Mouse (Mus musculus): ENCODE measurements around the gene Msh6. TPM values are rescaled to one million over a fixed set of nuclear protein-coding genes. Genes with fewer than 3 reads are reported as not detected.

Msh6 gene
- polyA plus RNA-seq (2015; fragmentation: Illumina TruSeq; extraction: RNeasy Lipid Tissue Mini Kit (QIAGEN cat#74804); ENCODE audit: insufficient read depth, low replicate concordance) = 40.6 TPM

DNA sequence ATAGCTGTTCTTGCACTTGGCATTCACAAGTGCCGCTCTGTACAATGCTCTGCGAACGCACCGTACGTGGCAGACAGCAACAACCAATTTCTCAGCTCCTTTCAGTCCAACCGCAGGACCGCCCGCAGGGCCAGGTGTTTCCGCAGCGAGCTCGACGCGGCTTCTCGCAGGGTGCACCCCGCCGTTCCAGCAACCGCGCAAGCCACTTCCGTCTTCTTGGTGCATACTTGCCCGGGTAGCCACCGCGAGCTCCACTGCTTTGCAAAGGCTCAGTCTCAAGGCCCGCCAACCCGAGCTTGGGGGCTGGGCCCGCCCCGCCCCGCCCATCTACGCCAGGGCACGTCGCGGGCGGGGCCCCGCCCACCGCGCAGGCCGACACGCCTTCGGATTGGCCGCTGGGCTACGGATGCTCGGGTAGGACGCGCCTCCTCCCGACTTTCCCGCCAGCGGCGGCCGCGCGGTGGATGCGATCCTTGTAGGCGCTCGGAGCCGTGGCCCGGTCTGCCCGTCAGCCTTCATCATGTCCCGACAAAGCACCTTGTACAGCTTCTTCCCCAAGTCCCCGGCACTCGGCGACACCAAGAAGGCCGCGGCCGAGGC is at the start of gene Msh6:
TSS of gene Msh6 (plus strand) at position 434 of the 600 bp plus-strand sequence.

Other genes with a start within 250 kb of the Msh6 start
- gene Kcnk12, start 177.1 kb upstream of the Msh6 start, polyA plus RNA-seq (2015; fragmentation: Illumina TruSeq; extraction: RNeasy Lipid Tissue Mini Kit (QIAGEN cat#74804); ENCODE audit: insufficient read depth, low replicate concordance) = not detected
- gene Rpl36-ps4, start 54.1 kb upstream of the Msh6 start, polyA plus RNA-seq (2015; fragmentation: Illumina TruSeq; extraction: RNeasy Lipid Tissue Mini Kit (QIAGEN cat#74804); ENCODE audit: insufficient read depth, low replicate concordance) = not detected
- 118 TPM for gene Fbxo11, start 90.2 kb downstream of the Msh6 start, polyA plus RNA-seq (2015; fragmentation: Illumina TruSeq; extraction: RNeasy Lipid Tissue Mini Kit (QIAGEN cat#74804); ENCODE audit: insufficient read depth, low replicate concordance)

Measured in spleen, adult 10 weeks (tissue).